Mouse (Mus musculus): ENCODE data around the gene Sim1. TPM values are rescaled to one million over a fixed set of nuclear protein-coding genes. Genes with fewer than 3 reads are reported as not detected.

Sim1 gene
- not detected for polyA plus RNA-seq (2017; shearing (Covaris generic))

GRCm38 (mm10) chr10:50894170-50894991 is at the start of gene Sim1:
Sim1 (plus strand) TSS chr10:50894754.

Data from activated CD4-positive, CD25-positive, alpha-beta regulatory T cell, adult 9 weeks (primary cell).